Mouse (Mus musculus) G1E (cell line): ENCODE measurements around the gene Htr1f.

ENCODE experiments used
- CTCF ChIP-seq: IDR thresholded peaks from 2 replicates; pipeline ENCODE4 v1.5.1; 2012; ENCODE audit warnings: low read depth, low read length, inconsistent platforms, mixed read lengths
- GATA1 ChIP-seq: IDR thresholded peaks from 2 replicates; pipeline ENCODE4 v1.6.1; 2012; ENCODE audit warnings: borderline replicate concordance, low read length, inconsistent platforms, mixed read lengths
- POLR2AphosphoS5 ChIP-seq: IDR thresholded peaks from 2 replicates; pipeline ENCODE4 v1.6.1; 2012; ENCODE audit warnings: low read depth, low read length, inconsistent platforms; ENCODE audit not compliant: insufficient replicate concordance
- TAL1 ChIP-seq: conservative IDR thresholded peaks from 2 replicates; pipeline ENCODE4 v1.6.1; 2012; ENCODE audit warnings: low read depth, low read length, inconsistent platforms, mixed read lengths

DNA sequence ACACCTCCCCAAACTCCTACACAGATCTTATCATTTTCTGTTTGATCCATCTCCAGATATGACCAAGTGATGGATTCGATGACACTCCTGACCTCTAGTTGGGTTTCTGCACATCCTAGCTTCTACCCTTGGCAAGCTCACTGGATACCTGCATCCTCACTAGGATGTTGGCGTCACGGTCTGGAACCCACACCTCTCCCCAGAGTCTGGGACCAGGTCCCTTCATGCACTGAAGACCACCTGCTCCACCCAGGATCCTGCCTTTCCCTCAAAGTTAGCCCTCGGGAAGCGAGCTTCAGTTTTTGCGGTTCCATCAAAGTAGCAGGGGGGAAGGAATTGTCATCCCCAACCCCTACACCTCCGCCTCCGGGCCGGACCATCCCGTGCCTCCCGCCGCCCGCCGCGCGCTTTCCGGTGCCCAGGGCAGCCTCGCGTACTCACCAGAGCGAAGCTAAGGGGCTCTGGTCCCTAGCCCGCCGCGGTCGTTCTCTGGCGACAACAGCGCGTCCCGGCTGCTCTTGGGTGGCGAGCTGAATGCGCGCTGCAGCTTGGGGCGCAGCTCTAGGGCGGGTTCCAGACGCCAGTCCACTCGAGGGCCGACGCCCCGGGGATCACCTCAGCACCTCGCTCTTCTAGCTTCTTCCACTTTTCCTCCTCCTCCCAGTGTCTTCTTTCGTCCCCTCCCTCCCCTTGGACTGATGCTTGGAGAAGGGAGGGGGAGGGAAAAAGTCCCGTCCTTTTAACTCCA, at the start of gene Htr1f:
- TF ChIP-seq CTCF (no peak), TAL1 (no peak), POLR2AphosphoS5 (no peak), GATA1 (no peak)
